Comparison of ENCODE assay signal across 8 mouse cellular contexts in the genomic region with DNA sequence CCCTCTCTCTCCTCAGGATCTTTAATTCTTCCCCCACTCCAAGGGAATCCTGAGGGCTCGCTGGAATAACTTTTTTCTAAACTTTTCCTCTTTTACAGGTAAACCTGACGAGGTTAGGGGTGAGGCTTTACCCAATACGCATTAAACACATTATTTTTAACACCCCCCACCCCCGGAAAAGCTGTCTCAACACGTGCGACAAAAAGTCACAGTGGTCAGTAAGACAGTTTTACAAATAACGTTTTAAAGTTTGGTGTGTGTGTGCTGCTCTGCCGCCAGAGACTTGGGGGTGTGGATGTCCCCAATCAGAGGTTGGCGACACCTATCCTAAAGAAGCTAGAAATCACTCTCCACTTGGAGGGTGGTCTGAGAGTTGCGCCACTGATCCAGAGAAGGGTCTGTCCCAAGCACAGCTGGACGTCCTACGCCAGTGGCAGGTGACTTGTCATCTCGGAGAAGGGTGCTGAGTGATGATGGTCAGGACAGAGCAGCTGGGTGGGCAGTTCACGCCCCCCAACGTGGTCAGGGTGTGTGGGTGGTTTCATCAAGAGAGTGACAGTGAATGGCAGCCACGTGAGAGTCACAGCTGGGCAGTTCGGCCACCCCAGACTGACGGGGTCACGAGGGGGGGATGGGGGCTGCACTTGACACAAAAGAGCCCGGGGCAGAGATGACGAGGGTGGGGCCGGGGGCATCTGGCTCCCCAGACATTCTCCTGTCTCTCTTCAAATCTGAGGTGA. TPM values are rescaled to one million over a fixed set of nuclear protein-coding genes. Genes with fewer than 3 reads are reported as not detected.
A peak's percentile ranks its signal among the peaks of the same experiment; 100 is the strongest.
DNase-seq lines count a peak whose midpoint lies in the region; ATAC-seq and TF ChIP-seq lines count a peak whose summit lies in the region.

No protein-coding gene starts in this region.

- no peak for TF ChIP-seq POLR2A in olfactory bulb, adult 2 months (IDR thresholded peaks at IDR 0.05; ENCODE audit: insufficient read depth, low read depth, low read length)

- intact Hi-C loops in heart, postnatal 25 days (cut with DNase I): loop anchor here (2.0 kb wide), 2 partner anchors 27 to 41 kb away; a partner anchor contains a TSS

- under 1% methylated on average over 22 of the region's 22 CpGs for WGBS in forebrain, embryonic 12.5 days
- under 1% methylated on average over 21 of the region's 22 CpGs for WGBS in hindbrain, embryonic 16.5 days
- 2% methylated on average over 22 of the region's 22 CpGs for WGBS in liver, postnatal 0 days (ENCODE audit: insufficient replicate concordance)
- 1% methylated on average over 22 of the region's 22 CpGs for WGBS in olfactory bulb, adult 2 months

- ATAC-seq in G1E (ENCODE audit: extremely low read depth, insufficient number of reproducible peaks, low FRiP score, poor library complexity, severe bottlenecking): no peak
- peak; percentile 1; the same call in 1 of the 2 replicates for ATAC-seq in forebrain, embryonic 12.5 days (ENCODE audit: low FRiP score)
- no peak for ATAC-seq in hindbrain, embryonic 16.5 days
- ATAC-seq in liver, postnatal 0 days: no peak
- ATAC-seq in erythroid progenitor cell, adult 5-6 weeks (replicated peaks; ENCODE audit: low FRiP score, poor library complexity, severe bottlenecking): no peak

- peak overlapping the region; percentile 100 for H3K9ac ChIP-seq in forebrain, embryonic 12.5 days
- H3K9ac ChIP-seq in hindbrain, embryonic 16.5 days (ENCODE audit: low read depth, low read length): peak overlapping the region; percentile 100
- H3K9ac ChIP-seq in liver, postnatal 0 days (replicated peaks): peak overlapping the region; percentile 92

- no peak for TF ChIP-seq CTCF in G1E (IDR thresholded peaks at IDR 0.05; ENCODE audit: low read depth, low read length)
- no peak for TF ChIP-seq CTCF in liver, postnatal 0 days (IDR thresholded peaks at IDR 0.05; ENCODE audit: low read depth)
- no peak for TF ChIP-seq CTCF in olfactory bulb, adult 2 months (IDR thresholded peaks at IDR 0.05; ENCODE audit: insufficient read depth, low read depth, low read length)

- H3K9me3 ChIP-seq in G1E (replicated peaks): no peaks in the 10 kb centered on the region
- H3K9me3 ChIP-seq in forebrain, embryonic 12.5 days: no peaks in the 10 kb centered on the region
- no peaks in the 10 kb centered on the region for H3K9me3 ChIP-seq in hindbrain, embryonic 16.5 days (ENCODE audit: control insufficient read depth, low read length)
- H3K9me3 ChIP-seq in liver, postnatal 0 days (ENCODE audit: low read length): no peaks in the 10 kb centered on the region

- H3K27me3 ChIP-seq in G1E (ENCODE audit: insufficient read depth, low read length): no peaks in the 10 kb centered on the region
- H3K27me3 ChIP-seq in forebrain, embryonic 12.5 days: no peaks in the 10 kb centered on the region
- no peaks in the 10 kb centered on the region for H3K27me3 ChIP-seq in hindbrain, embryonic 16.5 days (replicated peaks; ENCODE audit: control insufficient read depth, insufficient read depth, low read length)
- H3K27me3 ChIP-seq in liver, postnatal 0 days (ENCODE audit: insufficient read depth, low read length): peaks cover 20% of the 10 kb centered on the region

- TF ChIP-seq EP300 in liver, postnatal 0 days (IDR thresholded peaks at IDR 0.05; ENCODE audit: low read depth): no peak

- peak overlapping the region; percentile 100 for H3K27ac ChIP-seq in forebrain, embryonic 12.5 days
- peak overlapping the region; percentile 100 for H3K27ac ChIP-seq in hindbrain, embryonic 16.5 days (ENCODE audit: low read depth, low read length)
- H3K27ac ChIP-seq in liver, postnatal 0 days (ENCODE audit: low read depth): peak overlapping the region; percentile 91
- H3K27ac ChIP-seq in olfactory bulb, adult 2 months (ENCODE audit: insufficient read depth, low read depth, low read length): peak overlapping the region; percentile 98

- peak; percentile 38 to 55 for DNase-seq in heart, adult 18-20 months
- DNase-seq in heart, postnatal 25 days (ENCODE audit: low spot score): no peak
- peak; percentile 12 for DNase-seq in G1E (ENCODE audit: low spot score)
- peak; percentile 49 for DNase-seq in liver, postnatal 0 days

- H3K4me3 ChIP-seq in G1E (ENCODE audit: low read depth, low read length): peak overlapping the region; percentile 84
- peak overlapping the region; percentile 99 for H3K4me3 ChIP-seq in forebrain, embryonic 12.5 days (replicated peaks)
- H3K4me3 ChIP-seq in hindbrain, embryonic 16.5 days (ENCODE audit: low read length): peak overlapping the region; percentile 91
- H3K4me3 ChIP-seq in liver, postnatal 0 days (ENCODE audit: low read depth, low read length): peak overlapping the region; percentile 83
- peak overlapping the region; percentile 65 for H3K4me3 ChIP-seq in olfactory bulb, adult 2 months (ENCODE audit: insufficient read depth, low read depth, low read length)

- H3K36me3 ChIP-seq in G1E (replicated peaks): peaks cover 43% of the 10 kb centered on the region
- peaks cover 15% of the 10 kb centered on the region for H3K36me3 ChIP-seq in forebrain, embryonic 12.5 days (replicated peaks)
- peaks cover 2% of the 10 kb centered on the region for H3K36me3 ChIP-seq in hindbrain, embryonic 16.5 days (ENCODE audit: control insufficient read depth, insufficient read depth, low read length)
- H3K36me3 ChIP-seq in liver, postnatal 0 days (replicated peaks; ENCODE audit: insufficient read depth, low read length): no peaks in the 10 kb centered on the region

- H3K4me1 ChIP-seq in G1E (ENCODE audit: insufficient read depth, low read depth, low read length): peaks cover 63% of the 10 kb centered on the region
- H3K4me1 ChIP-seq in forebrain, embryonic 12.5 days: peaks cover 62% of the 10 kb centered on the region
- peaks cover 50% of the 10 kb centered on the region for H3K4me1 ChIP-seq in hindbrain, embryonic 16.5 days (ENCODE audit: control insufficient read depth, insufficient read depth, low read depth, low read length)
- H3K4me1 ChIP-seq in liver, postnatal 0 days (ENCODE audit: insufficient read depth): peaks cover 48% of the 10 kb centered on the region
- peaks cover 44% of the 10 kb centered on the region for H3K4me1 ChIP-seq in olfactory bulb, adult 2 months (ENCODE audit: control insufficient read depth, insufficient read depth, low read length)

- H3K4me2 ChIP-seq in forebrain, embryonic 12.5 days: peak overlapping the region; percentile 78
- peak overlapping the region; percentile 91 for H3K4me2 ChIP-seq in hindbrain, embryonic 16.5 days (ENCODE audit: low read length)
- peak overlapping the region; percentile 87 for H3K4me2 ChIP-seq in liver, postnatal 0 days (ENCODE audit: low read depth, low read length)

RNA-seq across cellular contexts. Expression of a gene that starts 1.4 kb away (rescaled TPM):
- 10 to 100 TPM; 16.2 to 26.3 TPM for total RNA-seq in heart, adult 18-20 months (2021)
- total RNA-seq in heart, postnatal 25 days (2021): 10 to 100 TPM; 26.4 to 27.9 TPM
- total RNA-seq in G1E (2014; fragmentation: Nextera tagmentation): 120 TPM in 2 replicates
- total RNA-seq in G1E (2017): 55.6 and 71.0 TPM in 2 replicates
- polyA plus RNA-seq in G1E (2012): 183 and 212 TPM in 2 replicates
- 94.3 and 98.3 TPM in 2 replicates for polyA plus RNA-seq in forebrain, embryonic 12.5 days (2016; fragmentation: Nextera tagmentation; extraction: Ambion mirVana)
- 68.0 and 73.2 TPM in 2 replicates for polyA plus RNA-seq in hindbrain, embryonic 16.5 days (2015; fragmentation: Nextera tagmentation; extraction: Ambion mirVana)
- polyA plus RNA-seq in liver, postnatal 0 days (2015; fragmentation: Nextera tagmentation; extraction: Ambion mirVana): 7.8 and 8.7 TPM in 2 replicates
- 175 and 278 TPM in 2 replicates for polyA plus RNA-seq in olfactory bulb, adult 2 months (2012; ENCODE audit: insufficient read depth, insufficient read length, low replicate concordance, missing spikeins)
- total RNA-seq in erythroid progenitor cell, adult 5-6 weeks (2015; ENCODE audit: low replicate concordance): 21.0 and 33.2 TPM in 2 replicates
- 18.9 and 19.5 TPM in 2 replicates for total RNA-seq in erythroid progenitor cell, adult 5-6 weeks (2017; ENCODE audit: low replicate concordance)

RNA-seq across cellular contexts. Expression of a gene that starts 27.5 kb away (rescaled TPM):
- total RNA-seq in heart, adult 18-20 months (2021): 100 to 1,000 TPM; 112 to 118 TPM
- total RNA-seq in heart, postnatal 25 days (2021): 10 to 100 TPM; 97.5 to 99.2 TPM
- total RNA-seq in G1E (2014; fragmentation: Nextera tagmentation) (96.2 and 98.4 TPM in 2 replicates), G1E (2017) (171 and 204 TPM in 2 replicates)
- polyA plus RNA-seq in G1E (2012): 104 and 107 TPM in 2 replicates
- 91.7 and 103 TPM in 2 replicates for polyA plus RNA-seq in forebrain, embryonic 12.5 days (2016; fragmentation: Nextera tagmentation; extraction: Ambion mirVana)
- 102 and 130 TPM in 2 replicates for polyA plus RNA-seq in hindbrain, embryonic 16.5 days (2015; fragmentation: Nextera tagmentation; extraction: Ambion mirVana)
- 83.7 and 83.9 TPM in 2 replicates for polyA plus RNA-seq in liver, postnatal 0 days (2015; fragmentation: Nextera tagmentation; extraction: Ambion mirVana)
- not detected in 2 replicates for polyA plus RNA-seq in olfactory bulb, adult 2 months (2012; ENCODE audit: insufficient read depth, insufficient read length, low replicate concordance, missing spikeins)
- total RNA-seq in erythroid progenitor cell, adult 5-6 weeks (2015; ENCODE audit: low replicate concordance): 26.8 and 31.7 TPM in 2 replicates
- 21.6 and 21.9 TPM in 2 replicates for total RNA-seq in erythroid progenitor cell, adult 5-6 weeks (2017; ENCODE audit: low replicate concordance)

RNA-seq across cellular contexts. Expression of a gene that starts 27.5 kb away (rescaled TPM):
- under 1 TPM; 0.41 to 0.57 TPM for total RNA-seq in heart, adult 18-20 months (2021)
- total RNA-seq in heart, postnatal 25 days (2021): under 1 TPM; 0.16 to 0.17 TPM
- total RNA-seq in G1E (2014; fragmentation: Nextera tagmentation) (not detected in 2 replicates), G1E (2017) (0.06 and 0.11 TPM in 2 replicates)
- not detected in 2 replicates for polyA plus RNA-seq in G1E (2012)
- polyA plus RNA-seq in forebrain, embryonic 12.5 days (2016; fragmentation: Nextera tagmentation; extraction: Ambion mirVana): 44.8 and 46.3 TPM in 2 replicates
- 239 and 257 TPM in 2 replicates for polyA plus RNA-seq in hindbrain, embryonic 16.5 days (2015; fragmentation: Nextera tagmentation; extraction: Ambion mirVana)
- polyA plus RNA-seq in liver, postnatal 0 days (2015; fragmentation: Nextera tagmentation; extraction: Ambion mirVana): 0.87 and 1.3 TPM in 2 replicates
- not detected in 2 replicates for polyA plus RNA-seq in olfactory bulb, adult 2 months (2012; ENCODE audit: insufficient read depth, insufficient read length, low replicate concordance, missing spikeins)
- 1.7 and 8.3 TPM in 2 replicates for total RNA-seq in erythroid progenitor cell, adult 5-6 weeks (2015; ENCODE audit: low replicate concordance)
- 3.9 and 6.5 TPM in 2 replicates for total RNA-seq in erythroid progenitor cell, adult 5-6 weeks (2017; ENCODE audit: low replicate concordance)

RNA-seq across cellular contexts. Expression of a gene that starts 27.6 kb away (rescaled TPM):
- 10 to 100 TPM; 30.2 to 32.2 TPM for total RNA-seq in heart, adult 18-20 months (2021)
- total RNA-seq in heart, postnatal 25 days (2021): 10 to 100 TPM; 26.1 to 29.3 TPM
- total RNA-seq in G1E (2014; fragmentation: Nextera tagmentation) (24.0 and 26.0 TPM in 2 replicates), G1E (2017) (36.0 and 41.5 TPM in 2 replicates)
- polyA plus RNA-seq in G1E (2012): 3.5 and 9.1 TPM in 2 replicates
- 55.0 and 60.9 TPM in 2 replicates for polyA plus RNA-seq in forebrain, embryonic 12.5 days (2016; fragmentation: Nextera tagmentation; extraction: Ambion mirVana)
- polyA plus RNA-seq in hindbrain, embryonic 16.5 days (2015; fragmentation: Nextera tagmentation; extraction: Ambion mirVana): 28.7 and 33.0 TPM in 2 replicates
- polyA plus RNA-seq in liver, postnatal 0 days (2015; fragmentation: Nextera tagmentation; extraction: Ambion mirVana): 4.7 and 5.4 TPM in 2 replicates
- polyA plus RNA-seq in olfactory bulb, adult 2 months (2012; ENCODE audit: insufficient read depth, insufficient read length, low replicate concordance, missing spikeins): not detected in 2 replicates
- total RNA-seq in erythroid progenitor cell, adult 5-6 weeks (2015; ENCODE audit: low replicate concordance): 8.3 and 11.7 TPM in 2 replicates
- 25.7 and 32.5 TPM in 2 replicates for total RNA-seq in erythroid progenitor cell, adult 5-6 weeks (2017; ENCODE audit: low replicate concordance)

RNA-seq across cellular contexts. Expression of a gene that starts 30.2 kb away (rescaled TPM):
- 10 to 100 TPM; 10.3 to 14.3 TPM for total RNA-seq in heart, adult 18-20 months (2021)
- total RNA-seq in heart, postnatal 25 days (2021): 10 to 100 TPM; 22.5 to 23.7 TPM
- total RNA-seq in G1E (2014; fragmentation: Nextera tagmentation) (2.6 TPM in 2 replicates), G1E (2017) (0.93 and 1.2 TPM in 2 replicates)
- 2.2 and 3.0 TPM in 2 replicates for polyA plus RNA-seq in G1E (2012)
- polyA plus RNA-seq in forebrain, embryonic 12.5 days (2016; fragmentation: Nextera tagmentation; extraction: Ambion mirVana): 9.1 and 11.2 TPM in 2 replicates
- polyA plus RNA-seq in hindbrain, embryonic 16.5 days (2015; fragmentation: Nextera tagmentation; extraction: Ambion mirVana): 8.9 and 9.2 TPM in 2 replicates
- polyA plus RNA-seq in liver, postnatal 0 days (2015; fragmentation: Nextera tagmentation; extraction: Ambion mirVana): 12.3 and 14.0 TPM in 2 replicates
- not detected in 2 replicates for polyA plus RNA-seq in olfactory bulb, adult 2 months (2012; ENCODE audit: insufficient read depth, insufficient read length, low replicate concordance, missing spikeins)
- not detected in 2 replicates for total RNA-seq in erythroid progenitor cell, adult 5-6 weeks (2015; ENCODE audit: low replicate concordance)
- not detected in 2 replicates for total RNA-seq in erythroid progenitor cell, adult 5-6 weeks (2017; ENCODE audit: low replicate concordance)

Comparison
In these comparisons a context has a peak if more than half of its experiments do, and no peak if none do; other contexts are left out.
1. RNA of a gene that starts 27.5 kb away (polyA plus RNA-seq): 102 to 130 TPM in hindbrain, embryonic 16.5 days, 104 to 107 TPM in G1E, 91.7 to 103 TPM in forebrain, embryonic 12.5 days and 83.7 to 83.9 TPM in liver, postnatal 0 days; not detected in olfactory bulb, adult 2 months; every median in the first group is over 10 times any median in the second.
2. RNA of a gene that starts 27.5 kb away (polyA plus RNA-seq): 239 to 257 TPM in hindbrain, embryonic 16.5 days, not detected in olfactory bulb, adult 2 months and 44.8 to 46.3 TPM in forebrain, embryonic 12.5 days; 0.87 to 1.3 TPM in liver, postnatal 0 days and not detected in G1E; every median in the first group is over 10 times any median in the second.
3. Peak in every context shown above with its lines, with median percentiles within 50 percentile points of each other: H3K4me3 ChIP-seq, H3K27ac ChIP-seq, H3K4me2 ChIP-seq and H3K9ac ChIP-seq.